Mouse (Mus musculus) liver, embryonic 14.5 days (tissue): ENCODE measurements at regions not wholly inside any gene's neighbourhood (a gene's known extent, or its start where the extent isn't known, plus 50 kb on each side); places are given as distances from the start of the nearest gene placed in this dataset.

ENCODE experiments used
- CTCF ChIP-seq: IDR thresholded peaks from 2 replicates; pipeline ENCODE4 v1.5.1; 2016; ENCODE audit warnings: antibody characterized with exemption, low read depth, control low read depth
- EP300 ChIP-seq: IDR thresholded peaks from 2 replicates; pipeline ENCODE4 v1.6.1; 2016; ENCODE audit warnings: antibody characterized with exemption, low read depth

- no peak for TF ChIP-seq EP300
- no peak for TF ChIP-seq CTCF
Measured at GRCm38 (mm10) chr16:92952336-92953097, 126.6 kb upstream of the Runx1 start.
